Mouse (Mus musculus) cortical plate, adult 2 months (tissue): Measurements from ENCODE around the gene Cactin.

Source experiments
- CTCF ChIP-seq: fragments of 200-500 bp; IDR thresholded peaks from 2 replicates; pipeline ENCODE4 v1.5.1; 2011; ENCODE audit warnings: mild to moderate bottlenecking, control low read depth, low read length; ENCODE audit not compliant: insufficient read depth; ENCODE audit errors: extremely low read depth
- POLR2A ChIP-seq: fragments of 200-500 bp; IDR thresholded peaks from 2 replicates; pipeline ENCODE4 v1.6.1; 2011; ENCODE audit warnings: mild to moderate bottlenecking, low read length, control low read depth; ENCODE audit not compliant: insufficient read depth; ENCODE audit errors: extremely low read depth

DNA sequence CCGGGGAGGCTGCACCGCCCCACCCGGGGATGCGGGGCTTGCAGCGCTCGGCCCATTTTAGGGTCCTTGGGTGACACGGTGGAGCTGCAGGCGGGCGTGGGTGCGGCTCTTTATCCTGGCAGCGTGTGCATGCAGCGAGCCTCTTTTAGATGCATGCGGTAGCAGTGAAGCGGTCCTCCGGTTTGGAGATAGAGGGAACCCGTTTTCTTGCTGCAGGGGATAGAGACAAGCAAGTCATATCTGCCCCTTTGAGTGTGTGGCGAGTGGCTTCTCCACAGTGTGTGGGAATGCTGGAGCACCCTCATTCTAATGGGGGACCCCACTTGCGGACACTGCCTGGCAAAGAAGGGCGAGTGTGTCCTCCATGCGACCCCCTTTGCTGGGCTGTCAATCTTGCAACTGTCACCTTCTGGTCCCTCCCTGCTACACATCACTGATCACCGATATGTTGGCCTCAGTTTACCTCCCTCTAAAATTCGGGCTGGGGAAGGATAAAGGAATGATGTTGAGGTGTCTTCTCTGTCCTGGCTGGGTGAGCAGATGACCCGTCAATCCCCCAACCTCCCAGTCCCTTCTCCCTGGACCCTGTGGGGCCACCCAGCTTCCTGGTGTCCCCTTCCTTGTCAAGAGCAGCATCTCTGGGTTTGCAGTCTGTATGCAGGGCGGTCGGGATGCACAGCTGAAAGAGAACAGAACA lies 27.4 kb upstream of the Cactin start:
- peak; percentile 39; the same call in 1 of the 2 replicates for TF ChIP-seq POLR2A
- no peak for TF ChIP-seq CTCF
